Mouse (Mus musculus) brain, embryonic 14.5 days (tissue): ENCODE measurements around the gene Npas3.

Experiments
- CTCF ChIP-seq: fragments of 200-500 bp; IDR thresholded peaks from 2 replicates; pipeline ENCODE4 v1.5.1; 2012; ENCODE audit warnings: inconsistent platforms, mild to moderate bottlenecking, moderate library complexity, borderline replicate concordance; ENCODE audit not compliant: insufficient read depth, insufficient read length; ENCODE audit errors: extremely low read depth
- POLR2A ChIP-seq: fragments of 200-500 bp; IDR thresholded peaks from 2 replicates; pipeline ENCODE4 v1.6.1; 2012; ENCODE audit warnings: mild to moderate bottlenecking, inconsistent platforms, borderline replicate concordance; ENCODE audit not compliant: poor library complexity, insufficient read depth, insufficient read length, severe bottlenecking; ENCODE audit errors: extremely low read depth

- no peak for TF ChIP-seq CTCF
- TF ChIP-seq POLR2A = no peak
Measured at GRCm38 (mm10) chr12:53647282-53647681, 398.8 kb downstream of the Npas3 start.
